Mouse (Mus musculus) megakaryocyte progenitor cell, adult 5-6 weeks (primary cell): ENCODE results near the gene Heatr9. TPM values are rescaled to one million over a fixed set of nuclear protein-coding genes. Genes with fewer than 3 reads are reported as not detected.

ENCODE experiments used
- total RNA-seq, 2 experiments: library from RNA; stranded (forward) in 1 of 2; stranded (reverse) in 1 of 2; fragments of 157-497, 149-512 nt in 1 of 2; fragments of 200-1000 nt in 1 of 2; gene quantifications; 2 replicates each; pipeline versions ENCODE4 v1.2.3 to v1.2.4; 2015 to 2017

Gene Heatr9
- total RNA-seq, 2 experiments from 2014 or later = not detected

Other genes starting within 250 kb of the Heatr9 start
- gene Slfn14, start 235.4 kb downstream of the Heatr9 start, total RNA-seq (2015) = 0.24 TPM in 1 of 2 replicates, not detected in the other
- not detected in 2 replicates for gene Slfn14, start 235.4 kb downstream of the Heatr9 start, total RNA-seq (2017)
- 52.4 and 58.5 TPM in 2 replicates for gene Ap2b1, start 223.2 kb downstream of the Heatr9 start, total RNA-seq (2015)
- 51.3 and 67.6 TPM in 2 replicates for gene Ap2b1, start 223.2 kb downstream of the Heatr9 start, total RNA-seq (2017)
- 12.8 and 13.0 TPM in 2 replicates for gene Pex12, start 219.6 kb downstream of the Heatr9 start, total RNA-seq (2015)
- 4.7 and 8.7 TPM in 2 replicates for gene Pex12, start 219.6 kb downstream of the Heatr9 start, total RNA-seq (2017)
- not detected in 2 replicates for gene Rasl10b, start 113.0 kb downstream of the Heatr9 start, total RNA-seq (2015)
- gene Rasl10b, start 113.0 kb downstream of the Heatr9 start, total RNA-seq (2017) = 0.14 TPM in 1 of 2 replicates, not detected in the other
- gene Gas2l2, start 92.7 kb downstream of the Heatr9 start, total RNA-seq (2015) = 0.15 and 0.30 TPM in 2 replicates
- gene Gas2l2, start 92.7 kb downstream of the Heatr9 start, total RNA-seq (2017) = 0.20 and 0.21 TPM in 2 replicates
- 30.8 and 38.7 TPM in 2 replicates for gene 1700020L24Rik, start 84.5 kb downstream of the Heatr9 start, total RNA-seq (2015)
- 77.0 and 80.6 TPM in 2 replicates for gene 1700020L24Rik, start 84.5 kb downstream of the Heatr9 start, total RNA-seq (2017)
- gene Mmp28, start 59.1 kb downstream of the Heatr9 start, total RNA-seq (2015) = 4.7 and 7.2 TPM in 2 replicates
- gene Mmp28, start 59.1 kb downstream of the Heatr9 start, total RNA-seq (2017) = 3.4 and 5.0 TPM in 2 replicates
- 68.8 and 73.2 TPM in 2 replicates for gene Taf15, start 49.1 kb downstream of the Heatr9 start, total RNA-seq (2015)
- gene Taf15, start 49.1 kb downstream of the Heatr9 start, total RNA-seq (2017) = 25.2 and 49.7 TPM in 2 replicates
- gene Ccl5, start 8.3 kb upstream of the Heatr9 start, total RNA-seq (2015) = 1.1 and 4.7 TPM in 2 replicates
- gene Ccl5, start 8.3 kb upstream of the Heatr9 start, total RNA-seq (2017) = 0.92 and 3.2 TPM in 2 replicates
- gene Ccl9, start 56.5 kb upstream of the Heatr9 start, total RNA-seq (2015) = 149 and 197 TPM in 2 replicates
- gene Ccl9, start 56.5 kb upstream of the Heatr9 start, total RNA-seq (2017) = 97.7 and 108 TPM in 2 replicates
- gene Ccl6, start 70.9 kb upstream of the Heatr9 start, total RNA-seq (2015) = 13.6 and 25.2 TPM in 2 replicates
- 13.3 and 15.1 TPM in 2 replicates for gene Ccl6, start 70.9 kb upstream of the Heatr9 start, total RNA-seq (2017)
- gene Rpl9-ps1, start 123.4 kb upstream of the Heatr9 start, total RNA-seq (2015) = 0.44 and 1.2 TPM in 2 replicates
- gene Rpl9-ps1, start 123.4 kb upstream of the Heatr9 start, total RNA-seq (2017) = not detected in 2 replicates
- 99.8 and 229 TPM in 2 replicates for gene Ccl3, start 127.2 kb upstream of the Heatr9 start, total RNA-seq (2015)
- 37.9 and 120 TPM in 2 replicates for gene Ccl3, start 127.2 kb upstream of the Heatr9 start, total RNA-seq (2017)
- gene Ccl4, start 140.4 kb upstream of the Heatr9 start, total RNA-seq (2015) = 19.6 and 29.1 TPM in 2 replicates
- 16.7 and 37.1 TPM in 2 replicates for gene Ccl4, start 140.4 kb upstream of the Heatr9 start, total RNA-seq (2017)
- 3.0 and 6.0 TPM in 2 replicates for gene Wfdc17, start 181.8 kb upstream of the Heatr9 start, total RNA-seq (2015)
- 1.7 TPM in 1 of 2 replicates, not detected in the other for gene Wfdc17, start 181.8 kb upstream of the Heatr9 start, total RNA-seq (2017)
- not detected in 2 replicates for gene Wfdc18, start 186.8 kb upstream of the Heatr9 start, total RNA-seq (2015)
- not detected in 2 replicates for gene Wfdc18, start 186.8 kb upstream of the Heatr9 start, total RNA-seq (2017)
- 110 and 215 TPM in 2 replicates for gene Wfdc21, start 224.8 kb upstream of the Heatr9 start, total RNA-seq (2015)
- gene Wfdc21, start 224.8 kb upstream of the Heatr9 start, total RNA-seq (2017) = 88.5 and 189 TPM in 2 replicates
- gene Heatr6, start 231.5 kb upstream of the Heatr9 start, total RNA-seq (2015) = 15.6 and 17.5 TPM in 2 replicates
- gene Heatr6, start 231.5 kb upstream of the Heatr9 start, total RNA-seq (2017) = 13.7 and 16.2 TPM in 2 replicates